Mouse (Mus musculus) hindbrain, embryonic 14.5 days (tissue): ENCODE results near the gene St3gal3. TPM values are rescaled to one million over a fixed set of nuclear protein-coding genes. Genes with fewer than 3 reads are reported as not detected.

Source experiments
- ATAC-seq: fragments of 200-750 bp; cut with Nextera tagmentation; 2 replicates; pipeline ENCODE4 v1.8.0; 2017; ENCODE audit warnings: moderate number of reproducible peaks, mild to moderate bottlenecking, moderate TSS enrichment, moderate library complexity; ENCODE audit not compliant: low FRiP score
- DNase-seq: peaks from one replicate; pipeline ENCODE4 v3.0.0-alpha.2; 2015; ENCODE audit warnings: low spot score
- H3K27ac ChIP-seq: fragments of 300-500 bp; sonication (generic); 2 replicates; pipeline ENCODE4 v1.5.1; 2014; ENCODE audit warnings: mild to moderate bottlenecking, moderate library complexity
- H3K27me3 ChIP-seq: fragments of 300-500 bp; sonication (generic); 2 replicates; pipeline ENCODE4 v1.6.1; 2014; ENCODE audit warnings: mild to moderate bottlenecking, low read length, mixed read lengths; ENCODE audit not compliant: control insufficient read depth, insufficient read depth
- H3K36me3 ChIP-seq: fragments of 300-500 bp; sonication (generic); replicated peaks from 2 replicates; pipeline ENCODE4 v1.6.1; 2014; ENCODE audit not compliant: control insufficient read depth, insufficient read depth
- H3K4me1 ChIP-seq: fragments of 300-500 bp; sonication (generic); replicated peaks from 2 replicates; pipeline ENCODE4 v1.6.1; 2014; ENCODE audit warnings: antibody characterized with exemption, low read length, mixed read lengths; ENCODE audit not compliant: control insufficient read depth, insufficient read depth
- H3K4me2 ChIP-seq: fragments of 300-500 bp; sonication (generic); replicated peaks from 2 replicates; pipeline ENCODE4 v1.6.1; 2014; ENCODE audit warnings: mild to moderate bottlenecking, moderate library complexity
- H3K4me3 ChIP-seq: fragments of 300-500 bp; sonication (generic); replicated peaks from 2 replicates; pipeline ENCODE4 v1.5.1; 2014; ENCODE audit warnings: mild to moderate bottlenecking, low read length
- H3K9ac ChIP-seq: fragments of 300-500 bp; sonication (generic); 2 replicates; pipeline ENCODE4 v1.6.1; 2014
- H3K9me3 ChIP-seq: fragments of 300-500 bp; sonication (generic); 2 replicates; pipeline ENCODE4 v1.6.1; 2016; ENCODE audit warnings: low read length; ENCODE audit not compliant: control insufficient read depth
- WGBS: fragments of 180-500 bp; shearing (Covaris S2); extraction: QIAGEN DNeasy Blood & Tissue Kit; methylation state at CpG from one replicate; pipeline ENCODE4 v1.1.7; 2014; 5-methylcytosine and 5-hydroxymethylcytosine counted together
- polyA plus RNA-seq: library from polyadenylated mRNA; unstranded; fragments of >200 nt; fragmentation: Nextera tagmentation; extraction: Ambion mirVana; gene quantifications from 2 replicates; pipeline ENCODE4 v1.2.1, GENCODE M21; 2014

Gene St3gal3
- polyA plus RNA-seq, 1 experiment from 2014 or later, result 11.5 TPM

- H3K36me3 ChIP-seq, result no peaks in the 10 kb centered on the region
- H3K4me3 ChIP-seq, result no peak overlapping the region
- 87% methylated on average over 14 of the region's 14 CpGs for WGBS
- no peaks in the 10 kb centered on the region for H3K4me1 ChIP-seq
- no peaks in the 10 kb centered on the region for H3K27me3 ChIP-seq
- ATAC-seq (no peak), DNase-seq (no peak)
- no peaks in the 10 kb centered on the region for H3K9me3 ChIP-seq
- H3K4me2 ChIP-seq, result no peak overlapping the region
- H3K27ac ChIP-seq, result no peak overlapping the region
- H3K9ac ChIP-seq, result no peak overlapping the region
Observed at GRCm38 (mm10) chr4:117964346-117965025, 170.2 kb downstream of the St3gal3 start.

DNA sequence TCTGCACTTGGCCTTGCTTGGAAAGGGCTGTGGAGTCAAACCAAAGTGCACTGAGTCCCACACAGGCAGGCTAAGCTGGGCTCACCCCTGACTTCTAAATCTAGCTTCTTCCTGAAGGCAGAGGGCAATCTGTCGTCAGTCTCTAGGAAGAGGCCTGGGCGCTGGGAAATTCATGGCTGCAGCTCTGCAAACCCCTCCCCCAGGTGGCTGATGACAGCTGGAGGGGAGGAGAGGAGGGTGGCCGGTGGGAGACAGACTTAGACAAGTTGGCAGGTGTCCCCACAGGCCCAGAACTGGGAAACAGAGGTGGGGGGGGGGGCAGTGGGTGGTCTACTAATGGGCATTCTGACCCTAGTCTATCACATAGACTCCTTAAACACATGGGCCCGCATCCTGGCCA is 177.2 kb downstream of the St3gal3 start:
- Histone ChIP-seq H3K4me3 (no peak overlapping the region), H3K27ac (no peak overlapping the region), H3K9me3 (no peaks in the 10 kb centered on the region), H3K27me3 (no peaks in the 10 kb centered on the region), H3K36me3 (peaks cover 12% of the 10 kb centered on the region), H3K4me1 (no peaks in the 10 kb centered on the region), H3K9ac (no peak overlapping the region), H3K4me2 (no peak overlapping the region)
- 53% methylated on average over 4 of the region's 4 CpGs for WGBS
- ATAC-seq (no peak), DNase-seq (no peak)

DNA sequence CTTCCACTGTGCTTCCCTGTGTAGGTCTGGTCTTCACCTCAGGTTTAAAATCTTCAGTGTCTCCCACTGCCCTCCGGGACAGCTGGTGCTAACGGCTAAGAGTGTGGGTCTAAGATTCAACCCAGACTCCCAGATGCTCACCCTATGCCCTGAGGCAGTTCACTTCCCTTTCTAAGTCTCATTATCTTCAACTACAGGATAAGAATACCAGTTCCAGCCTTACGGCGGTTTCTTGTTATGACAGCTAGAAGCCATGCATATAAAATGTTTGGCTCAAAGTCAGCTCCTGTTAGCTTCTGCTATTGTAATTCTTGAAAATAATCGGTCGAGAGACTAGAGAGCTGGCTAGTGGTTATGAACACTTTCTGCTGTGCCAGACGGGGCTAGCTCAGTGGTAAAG is 187.2 kb downstream of the St3gal3 start:
- 77% methylated on average over 7 of the region's 7 CpGs for WGBS
- Histone ChIP-seq H3K27ac (no peak overlapping the region), H3K4me1 (no peaks in the 10 kb centered on the region), H3K9ac (no peak overlapping the region), H3K4me2 (no peak overlapping the region), H3K4me3 (no peak overlapping the region), H3K27me3 (no peaks in the 10 kb centered on the region), H3K36me3 (no peaks in the 10 kb centered on the region), H3K9me3 (no peaks in the 10 kb centered on the region)
- no peak for DNase-seq
- ATAC-seq, result no peak

GRCm38 (mm10) chr4:117946639-117947305 is 187.9 kb downstream of the St3gal3 start:
- H3K27me3 ChIP-seq, result no peaks in the 10 kb centered on the region
- ATAC-seq, result no peak

GRCm38 (mm10) chr4:117943317-117943716 is 191.4 kb downstream of the St3gal3 start:
- WGBS, result 22% methylated on average over 5 of the region's 5 CpGs
- H3K27me3 ChIP-seq, result no peaks in the 10 kb centered on the region
- ATAC-seq, result no peak
- H3K9me3 ChIP-seq, result no peaks in the 10 kb centered on the region
- no peak overlapping the region for H3K9ac ChIP-seq
- no peak overlapping the region for H3K4me2 ChIP-seq
- no peaks in the 10 kb centered on the region for H3K36me3 ChIP-seq
- no peak overlapping the region for H3K27ac ChIP-seq
- no peak overlapping the region for H3K4me3 ChIP-seq
- H3K4me1 ChIP-seq, result no peaks in the 10 kb centered on the region
- DNase-seq, result no peak

More at GRCm38 (mm10) chr4:117946639-117947305, 187.9 kb downstream of the St3gal3 start:
- H3K9me3 ChIP-seq, result no peaks in the 10 kb centered on the region
- no peak overlapping the region for H3K4me3 ChIP-seq
- 84% methylated on average over 11 of the region's 11 CpGs for WGBS
- no peak for DNase-seq
- no peaks in the 10 kb centered on the region for H3K4me1 ChIP-seq
- H3K4me2 ChIP-seq, result no peak overlapping the region
- no peak overlapping the region for H3K9ac ChIP-seq
- no peak overlapping the region for H3K27ac ChIP-seq
- no peaks in the 10 kb centered on the region for H3K36me3 ChIP-seq

DNA sequence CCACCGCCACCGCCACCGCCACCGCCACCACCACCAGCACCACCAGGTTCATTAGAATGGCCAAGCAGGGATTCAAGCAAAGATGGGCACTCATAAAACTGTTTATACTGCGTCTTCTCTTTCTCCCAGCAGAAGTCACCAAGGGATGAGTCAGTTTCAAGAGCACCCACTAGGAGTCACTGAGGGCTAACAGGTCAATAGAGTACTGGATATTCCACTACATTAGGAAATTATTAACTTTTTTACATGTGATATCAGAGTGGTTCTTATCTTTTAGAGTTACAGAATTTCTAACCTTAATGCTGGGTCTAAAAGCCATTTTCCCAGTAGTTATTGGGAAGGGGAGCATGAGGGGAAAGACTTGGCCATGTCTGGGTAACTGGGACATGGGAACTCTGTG is 197.8 kb downstream of the St3gal3 start:
- Histone ChIP-seq H3K9me3 (no peaks in the 10 kb centered on the region), H3K4me2 (no peak overlapping the region), H3K4me3 (no peak overlapping the region), H3K27ac (no peak overlapping the region), H3K9ac (no peak overlapping the region), H3K4me1 (no peaks in the 10 kb centered on the region), H3K36me3 (peaks cover 8% of the 10 kb centered on the region; the same call in 1 of the 2 replicates), H3K27me3 (no peaks in the 10 kb centered on the region)
- 99% methylated on average over 5 of the region's 5 CpGs for WGBS
- ATAC-seq (no peak), DNase-seq (no peak)

- Histone ChIP-seq H3K4me3 (no peak overlapping the region), H3K36me3 (peaks cover 8% of the 10 kb centered on the region; the same call in 1 of the 2 replicates), H3K27me3 (peaks cover 21% of the 10 kb centered on the region), H3K9me3 (no peaks in the 10 kb centered on the region), H3K27ac (no peak overlapping the region), H3K4me2 (no peak overlapping the region), H3K9ac (no peak overlapping the region), H3K4me1 (peaks cover 6% of the 10 kb centered on the region; the same call in 1 of the 2 replicates)
- ATAC-seq (no peak), DNase-seq (no peak)
- 94% methylated on average over 4 of the region's 4 CpGs for WGBS
Observed at GRCm38 (mm10) chr4:117934081-117934480, 200.6 kb downstream of the St3gal3 start.

DNA sequence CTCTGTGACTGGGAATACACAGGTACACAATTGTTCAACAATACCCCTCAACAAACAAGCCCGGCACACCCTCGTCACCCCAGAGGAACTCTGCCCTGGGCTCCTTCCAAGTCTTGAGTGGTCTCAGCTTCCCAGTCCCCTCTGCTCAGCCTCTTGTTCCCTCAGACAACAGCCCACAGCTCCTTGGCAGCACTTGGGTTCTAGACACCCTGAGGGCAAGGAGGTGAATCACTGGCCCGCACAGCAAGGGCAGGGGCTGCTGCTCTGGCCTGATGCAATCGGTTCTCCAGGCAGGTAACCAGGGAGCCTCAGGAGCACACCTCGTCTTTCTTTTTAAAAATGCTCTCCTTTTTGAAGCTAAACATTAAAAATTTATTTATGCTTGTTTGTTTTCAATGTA is 201.5 kb downstream of the St3gal3 start:
- Histone ChIP-seq H3K36me3 (peaks cover 8% of the 10 kb centered on the region; the same call in 1 of the 2 replicates), H3K27me3 (peaks cover 29% of the 10 kb centered on the region), H3K9ac (no peak overlapping the region), H3K27ac (no peak overlapping the region), H3K4me2 (no peak overlapping the region), H3K9me3 (no peaks in the 10 kb centered on the region), H3K4me3 (no peak overlapping the region), H3K4me1 (peaks cover 9% of the 10 kb centered on the region; the same call in 1 of the 2 replicates)
- 87% methylated on average over 5 of the region's 5 CpGs for WGBS
- no peak for DNase-seq
- ATAC-seq, result no peak

DNA sequence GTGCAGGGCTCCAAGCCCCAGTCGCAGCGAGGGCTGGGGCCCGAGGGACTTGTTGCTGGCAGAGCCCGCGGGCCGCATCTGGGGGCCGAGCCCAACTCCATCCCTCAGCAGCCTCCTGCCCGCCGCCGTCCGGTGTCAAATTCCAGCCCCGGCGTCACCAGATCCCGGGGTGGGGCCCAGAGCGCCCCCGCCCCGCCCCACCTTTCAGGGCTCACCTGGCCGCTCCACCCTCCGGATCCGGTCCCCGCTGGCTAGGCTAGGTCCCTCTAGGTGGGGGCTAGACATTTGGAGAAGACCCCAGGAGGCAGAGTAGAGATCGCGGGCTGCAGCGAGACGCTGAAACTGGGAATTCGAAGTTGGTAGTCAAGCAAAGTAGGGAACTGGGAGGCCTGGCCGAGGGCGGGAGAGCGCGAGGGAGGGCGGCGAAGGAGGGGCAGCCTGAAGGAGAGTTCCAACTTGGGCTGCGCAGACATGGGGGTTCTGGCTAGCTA is 205.3 kb downstream of the St3gal3 start, which contains the start of gene Artn:
TSS of gene Artn (minus strand) at position 373 of the 491 bp plus-strand sequence.
- peaks cover 3% of the 10 kb centered on the region; the same call in 1 of the 2 replicates for H3K36me3 ChIP-seq
- H3K4me3 ChIP-seq, result peak within 1 kb of the TSS; percentile 13
- peak within 1 kb of the TSS; percentile 51 for H3K4me2 ChIP-seq
- ATAC-seq, result no peak
- WGBS, result under 1% methylated on average over 33 of the region's 33 CpGs
- DNase-seq, result no peak
- no peak within 1 kb of the TSS for H3K27ac ChIP-seq
- no peaks in the 10 kb centered on the region for H3K9me3 ChIP-seq
- peaks cover 58% of the 10 kb centered on the region for H3K27me3 ChIP-seq
- H3K9ac ChIP-seq, result peak within 1 kb of the TSS; percentile 38; the same call in 1 of the 2 replicates
- peaks cover 16% of the 10 kb centered on the region; the same call in 1 of the 2 replicates for H3K4me1 ChIP-seq
